Comparison of ENCODE assay signal across 8 mouse cellular contexts in the genomic region with DNA sequence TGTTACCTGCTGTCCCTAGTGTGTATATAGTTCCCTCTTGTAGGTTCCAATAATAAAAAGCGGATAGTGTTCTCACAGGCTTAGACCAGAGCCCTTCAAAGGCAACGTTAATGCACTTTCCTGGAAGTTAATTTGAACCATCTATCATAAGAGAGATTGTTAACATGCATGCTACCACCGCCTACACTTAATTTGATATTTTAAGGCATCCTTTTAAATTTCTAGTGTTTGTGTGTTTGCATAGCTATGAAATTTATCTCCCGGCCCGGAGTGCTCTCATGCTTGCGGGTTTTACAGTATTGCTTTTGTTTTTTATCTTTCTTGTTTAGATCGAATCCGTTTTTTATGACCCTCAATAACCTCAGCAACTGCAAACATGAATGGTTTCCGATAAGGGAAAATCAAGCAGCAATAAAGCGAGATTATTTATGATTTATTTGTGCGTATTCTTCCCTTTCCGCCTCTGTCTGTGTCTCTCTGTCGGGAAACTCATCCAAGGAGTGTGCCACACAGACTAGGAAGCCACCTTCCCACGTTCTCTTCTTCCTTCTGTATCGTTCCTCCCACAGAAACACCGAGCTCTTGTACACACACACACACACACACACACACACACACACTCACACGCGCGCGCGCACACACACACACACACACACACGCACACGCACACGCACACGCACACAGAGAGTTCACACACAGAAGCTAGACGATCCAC. TPM values are rescaled to one million over a fixed set of nuclear protein-coding genes. Genes with fewer than 3 reads are reported as not detected.
A peak's percentile ranks its signal among the peaks of the same experiment; 100 is the strongest.
DNase-seq lines count a peak whose midpoint lies in the region; ATAC-seq and TF ChIP-seq lines count a peak whose summit lies in the region.

No protein-coding gene starts in this region.

- H3K4me3 ChIP-seq in heart, embryonic 14.5 days (ENCODE audit: control insufficient read depth in 1 of 2, insufficient read depth in 1 of 2, low read depth in 1 of 2, low read length in 2 of 2): peak overlapping the region; percentile 17 to 32
- peak overlapping the region; percentile 26 for H3K4me3 ChIP-seq in embryonic fibroblast, embryonic 13.5 days (ENCODE audit: insufficient read depth, low read length)
- peak overlapping the region; percentile 42 for H3K4me3 ChIP-seq in limb, embryonic 12.5 days (replicated peaks)

- H3K9me3 ChIP-seq in heart, embryonic 14.5 days (ENCODE audit: control insufficient read depth, low read length): no peaks in the 10 kb centered on the region
- no peaks in the 10 kb centered on the region for H3K9me3 ChIP-seq in limb, embryonic 12.5 days

- TF ChIP-seq POLR2A in embryonic fibroblast, embryonic 13.5 days (IDR thresholded peaks at IDR 0.05; ENCODE audit: low read depth, low read length): no peak

- no peak overlapping the region for H3K27ac ChIP-seq in heart, embryonic 14.5 days (replicated peaks in 1 of 2; ENCODE audit: control insufficient read depth in 1 of 2, insufficient read depth in 1 of 2, low read depth in 2 of 2, low read length in 2 of 2)
- no peak overlapping the region for H3K27ac ChIP-seq in embryonic fibroblast, embryonic 13.5 days (ENCODE audit: insufficient read depth, low read length)
- H3K27ac ChIP-seq in limb, embryonic 12.5 days: no peak overlapping the region

- 32% methylated on average over 21 of the region's 26 CpGs for WGBS in heart, embryonic 14.5 days
- 4% methylated on average over 26 of the region's 26 CpGs for WGBS in limb, embryonic 12.5 days

- no peak for TF ChIP-seq CTCF in embryonic fibroblast, embryonic 13.5 days (IDR thresholded peaks at IDR 0.05; ENCODE audit: borderline replicate concordance, insufficient read depth, low read length)

- ATAC-seq in heart, embryonic 14.5 days (ENCODE audit: insufficient number of reproducible peaks, insufficient read depth, low FRiP score, low read depth): no peak
- ATAC-seq in limb, embryonic 12.5 days (ENCODE audit: insufficient number of reproducible peaks, insufficient read depth, low FRiP score, low TSS enrichment, low read depth): no peak
- no peak for ATAC-seq in granulocyte monocyte progenitor cell, adult 5-6 weeks (replicated peaks; ENCODE audit: poor library complexity, severe bottlenecking)

- peaks cover 82% of the 10 kb centered on the region for H3K27me3 ChIP-seq in heart, embryonic 14.5 days (ENCODE audit: control insufficient read depth, insufficient read depth, low read length)
- peaks cover 82% of the 10 kb centered on the region for H3K27me3 ChIP-seq in limb, embryonic 12.5 days

- peak overlapping the region; percentile 60 for H3K4me2 ChIP-seq in heart, embryonic 14.5 days (ENCODE audit: low read length)
- peak overlapping the region; percentile 67 for H3K4me2 ChIP-seq in limb, embryonic 12.5 days

- DNase-seq in heart, postnatal 14 days: no peak
- peak; percentile 3 for DNase-seq in 3T3-L1 (ENCODE audit: low read depth, low spot score)
- no peak for DNase-seq in frontal cortex, postnatal 25 days (ENCODE audit: low spot score in 2 of 2)
- DNase-seq in frontal cortex, adult 2 months (ENCODE audit: extremely low spot score in 1 of 2, low spot score in 1 of 2): no peak

- H3K36me3 ChIP-seq in heart, embryonic 14.5 days (ENCODE audit: control insufficient read depth, insufficient read depth, low read length): no peaks in the 10 kb centered on the region
- no peaks in the 10 kb centered on the region for H3K36me3 ChIP-seq in limb, embryonic 12.5 days

- intact Hi-C loops in heart, postnatal 14 days (cut with DNase I): no loop called here

- peaks cover 0 to 13% of the 10 kb centered on the region in 2 experiments; a peak in 2 of 4 replicates for H3K4me1 ChIP-seq in heart, embryonic 14.5 days (ENCODE audit: control insufficient read depth in 2 of 2, insufficient read depth in 2 of 2, low read length in 2 of 2)
- H3K4me1 ChIP-seq in embryonic fibroblast, embryonic 13.5 days (ENCODE audit: control insufficient read depth, insufficient read depth, low read length): no peaks in the 10 kb centered on the region
- peaks cover 25% of the 10 kb centered on the region for H3K4me1 ChIP-seq in limb, embryonic 12.5 days (replicated peaks)

- H3K9ac ChIP-seq in heart, embryonic 14.5 days (ENCODE audit: low read length): peak overlapping the region; percentile 22; the same call in 1 of the 2 replicates
- H3K9ac ChIP-seq in limb, embryonic 12.5 days (replicated peaks): peak overlapping the region; percentile 57

RNA-seq across cellular contexts. Expression of a gene that starts 5.3 kb away (rescaled TPM):
- 5.6 and 8.3 TPM in 2 replicates for polyA plus RNA-seq in heart, embryonic 14.5 days (2014; fragmentation: Nextera tagmentation; extraction: Ambion mirVana)
- 1 to 10 TPM; 3.8 to 4.9 TPM for total RNA-seq in heart, postnatal 14 days (2021)
- 13.2 and 17.4 TPM in 2 replicates for polyA plus RNA-seq in embryonic fibroblast, embryonic 13.5 days (2011; ENCODE audit: insufficient read length, low read depth, missing spikeins)
- 5.7 and 6.6 TPM in 2 replicates for polyA plus RNA-seq in limb, embryonic 12.5 days (2016; fragmentation: Nextera tagmentation; extraction: Ambion mirVana)
- 115 and 123 TPM in 2 replicates for polyA plus RNA-seq in frontal cortex, adult 2 months (2012; rRNA removed)
- total RNA-seq in granulocyte monocyte progenitor cell, adult 5-6 weeks (2014; fragmentation: Nextera tagmentation): not detected in 2 replicates
- not detected in 2 replicates for total RNA-seq in granulocyte monocyte progenitor cell, adult 5-6 weeks (2017)
